Mouse (Mus musculus) liver, postnatal 0 days (tissue): ENCODE measurements around the gene Tmem19.

Experiments
- CTCF ChIP-seq: sonication (generic); IDR thresholded peaks from 2 replicates; pipeline ENCODE4 v1.5.1; 2016; ENCODE audit warnings: antibody characterized with exemption, low read depth
- EP300 ChIP-seq: IDR thresholded peaks from 2 replicates; pipeline ENCODE4 v1.6.1; 2016; ENCODE audit warnings: antibody characterized with exemption, low read depth, mild to moderate bottlenecking

DNA sequence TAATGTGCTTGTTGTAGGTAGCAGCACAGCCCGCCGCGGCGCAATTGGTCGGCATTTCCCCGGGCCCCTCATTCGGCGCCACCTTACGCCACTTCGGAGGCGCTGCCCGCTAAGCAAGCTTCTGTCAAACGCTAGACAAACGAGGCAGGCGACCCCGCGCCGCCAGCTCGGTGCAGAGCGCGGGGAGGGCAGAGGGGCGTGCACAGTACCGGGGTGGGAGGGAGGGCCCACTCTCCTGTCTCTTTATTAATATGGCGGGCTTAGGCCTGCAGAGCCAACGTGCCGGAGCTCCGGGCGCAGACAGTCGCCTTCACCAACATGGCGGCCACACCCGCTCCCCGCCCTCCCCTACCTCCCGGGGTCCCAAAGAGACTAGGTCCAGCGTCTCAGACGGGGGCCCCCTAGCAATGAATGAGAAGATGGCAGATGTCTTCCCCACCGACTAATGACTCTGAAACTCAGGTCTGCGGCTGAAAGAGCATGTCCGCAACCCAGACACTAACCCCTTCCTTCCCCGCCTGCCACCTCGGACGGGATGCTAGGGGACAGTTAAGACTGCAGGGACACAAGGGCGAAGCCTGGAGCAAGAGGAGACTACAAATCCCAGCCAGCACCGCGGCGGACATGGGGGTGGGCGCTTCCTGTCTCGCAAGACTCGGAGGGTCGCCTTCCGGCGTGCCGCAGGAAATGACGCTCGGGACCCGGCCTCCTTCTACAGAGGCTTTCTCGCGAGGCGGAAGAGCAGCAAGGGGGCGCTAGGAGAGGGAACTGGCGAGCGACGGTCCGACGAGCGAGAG lies 22.1 kb upstream of the Tmem19 start, which contains the start of the genes Thap2 and Zfc3h1:
- peak; percentile 92 for TF ChIP-seq CTCF
- TF ChIP-seq EP300 = peak; percentile 51; the same call in 1 of the 2 replicates
